Mouse (Mus musculus) lung, embryonic 15.5 days (tissue): Measurements from ENCODE around the gene Mef2c. TPM values are rescaled to one million over a fixed set of nuclear protein-coding genes. Genes with fewer than 3 reads are reported as not detected.
A peak's percentile ranks its signal among the peaks of the same experiment; 100 is the strongest.

Experiments used
- ATAC-seq: fragments of 200-750 bp; cut with Nextera tagmentation; 2 replicates; pipeline ENCODE4 v1.8.0; 2017; ENCODE audit warnings: moderate number of reproducible peaks, borderline replicate concordance; ENCODE audit not compliant: low FRiP score, low TSS enrichment; ENCODE audit errors: extremely low read depth
- H3K27ac ChIP-seq: fragments of 300-500 bp; sonication (generic); 2 replicates; pipeline ENCODE4 v1.5.1; 2015; ENCODE audit warnings: moderate library complexity, mild to moderate bottlenecking, inconsistent platforms
- H3K27me3 ChIP-seq: fragments of 300-500 bp; sonication (generic); 2 replicates; pipeline ENCODE4 v1.6.1; 2015; ENCODE audit warnings: inconsistent platforms
- H3K36me3 ChIP-seq: fragments of 300-500 bp; sonication (generic); 2 replicates; pipeline ENCODE4 v1.6.1; 2015; ENCODE audit warnings: inconsistent platforms
- H3K4me1 ChIP-seq: fragments of 300-500 bp; sonication (generic); 2 replicates; pipeline ENCODE4 v1.6.1; 2015; ENCODE audit warnings: inconsistent platforms
- H3K4me2 ChIP-seq: fragments of 300-500 bp; sonication (generic); 2 replicates; pipeline ENCODE4 v1.6.1; 2015; ENCODE audit warnings: inconsistent platforms, mild to moderate bottlenecking, moderate library complexity
- H3K4me3 ChIP-seq: fragments of 300-500 bp; sonication (generic); 2 replicates; pipeline ENCODE4 v1.5.1; 2015; ENCODE audit warnings: mild to moderate bottlenecking, inconsistent platforms
- H3K9ac ChIP-seq: fragments of 300-500 bp; sonication (generic); 2 replicates; pipeline ENCODE4 v1.6.1; 2015; ENCODE audit warnings: inconsistent platforms
- H3K9me3 ChIP-seq: fragments of 300-500 bp; sonication (generic); 2 replicates; pipeline ENCODE4 v1.6.1; 2016; ENCODE audit warnings: inconsistent platforms
- WGBS: fragments of 180-500 bp; shearing (Covaris S2); methylation state at CpG from one replicate; pipeline ENCODE4 v1.1.7; 2015; 5-methylcytosine and 5-hydroxymethylcytosine counted together
- polyA plus RNA-seq: library from polyadenylated mRNA; unstranded; fragments of >200 nt; fragmentation: Nextera tagmentation; extraction: Ambion mirVana; gene quantifications from 2 replicates; pipeline ENCODE4 v1.2.1, GENCODE M21; 2015

The Mef2c gene
- polyA plus RNA-seq, 1 experiment from 2014 or later: 57.8 TPM

DNA sequence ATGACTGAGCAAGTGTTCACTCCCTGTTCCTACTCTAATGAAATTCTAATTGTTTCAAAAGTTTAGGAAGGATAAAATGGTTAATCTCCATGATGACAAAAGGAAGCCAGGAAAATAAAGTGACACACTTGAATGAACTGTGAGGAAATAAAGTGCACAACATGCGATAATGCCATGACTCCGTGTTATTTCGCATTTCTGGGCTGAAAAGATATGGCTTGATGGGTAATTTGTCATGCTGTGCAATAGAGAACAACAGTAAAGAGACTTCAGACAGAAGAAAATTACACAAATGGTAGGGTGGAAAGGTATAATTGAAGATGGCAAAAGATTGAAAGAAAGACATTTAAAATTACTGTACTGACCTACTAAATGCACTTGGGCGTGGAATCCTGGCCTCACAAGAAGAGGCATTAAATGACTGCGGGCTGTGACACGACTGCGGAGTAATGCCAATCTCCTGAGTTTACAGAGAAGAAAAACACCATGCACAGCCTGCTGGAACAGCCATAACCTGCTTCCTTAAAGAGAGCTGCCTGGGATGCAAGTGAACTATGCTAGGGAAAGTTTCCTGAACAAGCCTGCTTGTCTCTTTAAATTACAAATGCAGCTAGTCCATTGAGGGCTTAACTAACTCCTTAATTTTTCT is 19.0 kb upstream of the Mef2c start:
- H3K9me3 ChIP-seq: no peaks in the 10 kb centered on the region

DNA sequence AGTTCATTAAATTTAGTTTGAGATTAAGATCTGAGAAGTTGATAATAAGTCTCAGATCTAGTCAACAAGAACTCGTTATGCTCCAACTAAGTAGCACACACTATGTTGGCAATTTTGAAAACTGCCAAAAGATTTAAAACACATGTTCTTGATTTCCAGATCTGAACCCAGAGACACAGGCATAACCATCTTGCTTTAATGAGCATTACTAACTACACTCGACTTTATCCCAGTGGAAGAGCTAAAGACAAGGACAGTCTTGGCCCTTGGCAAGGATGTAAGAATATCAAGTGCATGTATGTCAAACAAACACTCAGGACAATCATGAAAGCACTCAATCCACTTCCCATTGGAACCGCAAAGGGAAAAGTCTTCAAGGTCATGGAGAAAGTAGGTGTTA is 11.8 kb upstream of the Mef2c start:
- ATAC-seq: peak; percentile 52; the same call in 1 of the 2 replicates
- Histone ChIP-seq H3K27me3 (no peaks in the 10 kb centered on the region), H3K4me3 (no peak overlapping the region), H3K9ac (no peak overlapping the region), H3K36me3 (no peaks in the 10 kb centered on the region), H3K4me1 (no peaks in the 10 kb centered on the region), H3K27ac (no peak overlapping the region), H3K9me3 (no peaks in the 10 kb centered on the region), H3K4me2 (no peak overlapping the region)
- 22% methylated on average over 3 of the region's 3 CpGs for WGBS

More for the DNA sequence above, 19.0 kb upstream of the Mef2c start:
- Histone ChIP-seq H3K9ac (no peak overlapping the region), H3K4me1 (0 out of 2 replicates have a peak, but pooled peaks cover 4% of the 10 kb centered on the region), H3K27me3 (no peaks in the 10 kb centered on the region), H3K27ac (no peak overlapping the region), H3K4me2 (no peak overlapping the region), H3K4me3 (no peak overlapping the region), H3K36me3 (no peaks in the 10 kb centered on the region)
- 66% methylated on average over 7 of the region's 7 CpGs for WGBS
- ATAC-seq: no peak

DNA sequence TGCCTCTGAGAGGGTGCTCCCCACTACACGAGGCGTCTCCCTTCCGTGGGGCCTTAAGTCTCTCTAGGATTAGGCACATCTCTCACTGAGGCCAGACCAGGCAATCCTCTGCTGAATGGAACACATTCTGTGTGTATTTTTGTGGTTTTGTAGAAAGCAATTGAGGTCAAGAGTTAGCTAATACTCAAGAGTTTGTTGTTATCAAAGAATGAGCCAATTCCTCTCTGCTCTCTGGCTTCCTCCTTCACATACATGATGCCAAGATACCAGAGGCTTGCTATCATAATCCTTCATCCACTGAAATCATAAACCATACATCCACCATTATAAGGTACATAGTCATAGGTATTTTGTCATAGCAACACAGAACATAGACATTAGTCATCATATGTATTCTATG is 6.1 kb upstream of the Mef2c start:
- WGBS: 86% methylated on average over 3 of the region's 3 CpGs
- H3K9me3 ChIP-seq: no peaks in the 10 kb centered on the region
- H3K27me3 ChIP-seq: no peaks in the 10 kb centered on the region
- H3K9ac ChIP-seq: no peak overlapping the region
- no peaks in the 10 kb centered on the region for H3K4me1 ChIP-seq
- ATAC-seq: no peak
- H3K4me2 ChIP-seq: no peak overlapping the region
- no peak overlapping the region for H3K4me3 ChIP-seq
- no peaks in the 10 kb centered on the region for H3K36me3 ChIP-seq
- no peak overlapping the region for H3K27ac ChIP-seq

GRCm38 (mm10) chr13:83499526-83499925 is 4.3 kb upstream of the Mef2c start:
- Histone ChIP-seq H3K36me3 (no peaks in the 10 kb centered on the region), H3K4me3 (no peak overlapping the region), H3K9ac (no peak overlapping the region), H3K9me3 (no peaks in the 10 kb centered on the region), H3K27ac (no peak overlapping the region), H3K4me1 (no peaks in the 10 kb centered on the region), H3K27me3 (no peaks in the 10 kb centered on the region), H3K4me2 (no peak overlapping the region)
- ATAC-seq: no peak
- WGBS: 63% methylated on average over 4 of the region's 4 CpGs

DNA sequence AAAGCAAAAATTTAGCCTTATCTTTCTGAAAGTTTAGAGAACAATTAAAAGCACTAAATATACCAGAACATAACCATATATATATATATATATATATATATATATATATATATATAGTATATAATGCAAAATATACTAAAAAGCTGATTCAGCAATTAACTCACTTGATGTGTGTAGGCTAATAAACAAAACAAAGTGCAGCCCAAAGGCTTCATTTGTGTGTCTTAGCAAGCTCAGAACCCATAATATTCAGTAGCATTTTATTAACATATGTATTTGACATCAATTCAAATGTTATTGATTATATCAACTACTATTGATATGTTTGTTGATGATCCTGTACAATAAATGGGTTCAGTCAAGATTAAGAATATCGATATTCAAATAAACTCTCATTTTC is 3.9 kb downstream of the Mef2c start:
- Histone ChIP-seq H3K36me3 (no peaks in the 10 kb centered on the region), H3K27me3 (no peaks in the 10 kb centered on the region), H3K27ac (no peak overlapping the region), H3K9ac (no peak overlapping the region), H3K4me3 (no peak overlapping the region), H3K4me2 (no peak overlapping the region), H3K9me3 (no peaks in the 10 kb centered on the region), H3K4me1 (no peaks in the 10 kb centered on the region)
- ATAC-seq: no peak
- 84% methylated on average over 1 of the region's 1 CpGs for WGBS

- H3K4me2 ChIP-seq: no peak overlapping the region
- H3K27me3 ChIP-seq: no peaks in the 10 kb centered on the region
- no peaks in the 10 kb centered on the region for H3K4me1 ChIP-seq
- no peak overlapping the region for H3K9ac ChIP-seq
- H3K4me3 ChIP-seq: no peak overlapping the region
- no peak for ATAC-seq
- H3K36me3 ChIP-seq: no peaks in the 10 kb centered on the region
- WGBS: 32% methylated on average over 4 of the region's 4 CpGs
- no peaks in the 10 kb centered on the region for H3K9me3 ChIP-seq
- H3K27ac ChIP-seq: no peak overlapping the region
These were observed 11.2 kb downstream of the Mef2c start for GRCm38 (mm10) chr13:83515013-83515547.

- H3K4me2 ChIP-seq: peak overlapping the region; percentile 63
- H3K27ac ChIP-seq: peak overlapping the region; percentile 78
- WGBS: under 1% methylated on average over 26 of the region's 27 CpGs
- ATAC-seq: peak; percentile 93
- H3K27me3 ChIP-seq: no peaks in the 10 kb centered on the region
- peak overlapping the region; percentile 47 for H3K4me3 ChIP-seq
- peak overlapping the region; percentile 32 for H3K9ac ChIP-seq
- H3K36me3 ChIP-seq: no peaks in the 10 kb centered on the region
- no peaks in the 10 kb centered on the region for H3K4me1 ChIP-seq
- no peaks in the 10 kb centered on the region for H3K9me3 ChIP-seq
These were observed 14.1 kb downstream of the Mef2c start for GRCm38 (mm10) chr13:83517660-83518609.

DNA sequence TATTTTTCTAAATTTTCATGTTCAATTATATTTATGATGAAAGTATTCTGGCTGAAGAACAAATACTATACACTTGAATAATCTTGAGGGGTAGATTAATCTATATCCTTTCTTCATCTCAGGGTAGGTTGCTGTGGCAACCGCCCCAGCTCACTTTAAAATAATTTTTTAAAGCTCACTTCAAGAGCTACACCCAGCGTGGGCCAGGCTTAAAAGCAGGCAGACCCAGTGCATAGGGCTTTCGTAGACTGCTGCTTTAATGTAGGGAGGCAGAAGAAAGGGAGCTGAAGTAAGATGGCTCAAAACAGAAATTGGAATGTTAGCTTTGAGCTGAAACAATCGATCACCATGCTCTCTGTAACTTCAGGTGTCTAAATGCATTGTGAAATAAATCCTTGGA is 17.0 kb downstream of the Mef2c start:
- Histone ChIP-seq H3K9me3 (no peaks in the 10 kb centered on the region), H3K36me3 (no peaks in the 10 kb centered on the region)

GRCm38 (mm10) chr13:83523232-83523969 is 19.6 kb downstream of the Mef2c start:
- Histone ChIP-seq H3K4me1 (no peaks in the 10 kb centered on the region), H3K9me3 (no peaks in the 10 kb centered on the region), H3K27me3 (no peaks in the 10 kb centered on the region), H3K9ac (peak overlapping the region; percentile 58; the same call in 1 of the 2 replicates), H3K36me3 (no peaks in the 10 kb centered on the region), H3K4me2 (peak overlapping the region; percentile 64), H3K27ac (peak overlapping the region; percentile 96), H3K4me3 (peak overlapping the region; percentile 67)
- WGBS: 2% methylated on average over 31 of the region's 35 CpGs
- ATAC-seq: peak; percentile 81

More for the DNA sequence above, 17.0 kb downstream of the Mef2c start:
- ATAC-seq: no peak
- Histone ChIP-seq H3K9ac (no peak overlapping the region), H3K4me2 (no peak overlapping the region), H3K27ac (no peak overlapping the region), H3K4me3 (no peak overlapping the region), H3K27me3 (no peaks in the 10 kb centered on the region), H3K4me1 (no peaks in the 10 kb centered on the region)
- 56% methylated on average over 4 of the region's 4 CpGs for WGBS

DNA sequence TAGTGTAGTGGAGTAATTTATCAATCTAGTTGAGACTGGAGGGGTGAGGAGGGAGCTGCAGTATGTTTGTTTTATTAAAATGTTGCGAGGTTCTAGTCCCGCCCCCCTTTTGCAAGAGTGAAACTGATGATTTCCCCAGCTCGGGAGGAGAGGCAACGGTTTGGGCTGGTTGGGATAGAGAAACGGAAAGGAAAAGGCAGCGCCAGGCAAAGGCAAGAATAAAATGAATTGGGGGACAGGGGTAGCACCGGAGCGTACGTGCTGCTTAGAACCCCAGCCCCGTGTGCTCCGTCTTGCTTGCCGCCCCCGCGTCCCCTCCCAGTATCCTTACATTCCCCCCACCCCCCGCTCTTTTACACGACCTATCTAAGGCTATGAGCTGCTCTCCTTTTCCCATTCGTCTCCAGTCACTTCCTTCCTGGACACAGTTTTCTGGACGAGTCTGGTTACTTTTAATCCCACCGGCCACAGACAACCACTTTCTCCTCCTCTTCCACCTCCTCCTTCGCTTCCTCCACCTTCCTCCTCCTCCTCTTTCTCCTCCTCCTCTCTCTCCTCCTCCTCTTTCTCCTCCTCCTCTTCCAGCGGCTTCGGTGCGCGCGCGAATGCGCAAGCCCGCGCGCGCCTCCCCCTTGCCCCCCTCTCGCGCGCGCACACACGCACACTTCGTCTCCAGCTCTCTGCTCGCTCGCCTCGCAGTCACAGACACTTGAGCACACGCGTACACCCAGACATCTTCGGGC is 20.5 kb downstream of the Mef2c start:
- H3K27ac ChIP-seq: peak overlapping the region; percentile 96
- H3K4me3 ChIP-seq: peak overlapping the region; percentile 67
- H3K4me1 ChIP-seq: no peaks in the 10 kb centered on the region
- H3K36me3 ChIP-seq: no peaks in the 10 kb centered on the region
- H3K4me2 ChIP-seq: peak overlapping the region; percentile 64
- peak; percentile 85 for ATAC-seq
- peak overlapping the region; percentile 58 for H3K9ac ChIP-seq
- WGBS: under 1% methylated on average over 43 of the region's 43 CpGs
- H3K27me3 ChIP-seq: no peaks in the 10 kb centered on the region
- H3K9me3 ChIP-seq: no peaks in the 10 kb centered on the region
